Mouse (Mus musculus): Measurements from ENCODE around the gene Heatr1. TPM values are rescaled to one million over a fixed set of nuclear protein-coding genes. Genes with fewer than 3 reads are reported as not detected.
A peak's percentile ranks its signal among the peaks of the same experiment; 100 is the strongest.

Gene Heatr1
- polyA plus RNA-seq, 1 experiment from 2014 or later = 13.1 TPM

DNA sequence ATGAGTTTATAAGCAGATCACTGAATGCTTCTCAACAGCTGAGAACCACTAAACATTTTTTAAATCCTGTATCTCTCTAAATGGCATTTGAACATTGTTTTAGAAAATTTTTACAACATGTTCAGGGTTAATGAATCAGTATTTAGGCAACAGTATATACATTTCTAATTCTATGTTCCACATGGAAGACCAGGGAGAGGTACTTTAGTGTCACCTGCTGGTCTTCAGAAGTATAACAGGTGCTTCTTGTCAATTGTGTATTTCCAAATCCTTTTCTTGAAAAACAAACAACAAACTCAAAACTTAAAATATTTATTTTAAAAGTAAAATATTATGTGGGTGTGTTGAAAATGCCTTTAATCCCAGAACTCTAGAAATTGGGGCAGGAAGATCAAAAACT lies 8.5 kb upstream of the Heatr1 start:
- no peak for ATAC-seq (ENCODE audit: insufficient number of reproducible peaks, low FRiP score)
- Histone ChIP-seq H3K27ac (ENCODE audit: poor library complexity, severe bottlenecking) (no peak overlapping the region), H3K9me3 (replicated peaks) (no peaks in the 10 kb centered on the region), H3K4me1 (replicated peaks) (peaks cover 7% of the 10 kb centered on the region), H3K9ac (no peak overlapping the region), H3K36me3 (no peaks in the 10 kb centered on the region), H3K4me3 (no peak overlapping the region), H3K4me2 (no peak overlapping the region), H3K27me3 (replicated peaks) (no peaks in the 10 kb centered on the region)

DNA sequence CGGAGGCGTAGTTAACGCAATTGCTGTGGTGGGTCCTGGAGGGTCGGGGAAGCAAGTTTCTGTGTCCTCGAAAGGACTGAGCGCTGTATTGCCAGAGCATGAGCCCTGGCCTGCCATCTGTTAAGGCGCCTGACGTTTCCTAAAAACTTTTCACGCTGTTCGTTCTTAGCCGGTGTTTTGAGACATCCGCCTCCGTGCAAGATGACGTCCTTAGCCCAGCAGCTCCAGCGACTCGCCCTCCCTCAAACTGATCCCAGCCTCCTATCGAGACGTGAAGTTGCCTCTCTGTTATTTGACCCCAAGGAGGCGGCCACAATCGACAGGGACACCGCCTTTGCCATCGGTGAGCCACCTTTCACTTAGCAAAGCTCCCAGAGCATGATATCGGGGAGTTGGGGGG lies 744 bp downstream of the Heatr1 start:
- WGBS = under 1% methylated on average over 23 of the region's 23 CpGs
- Histone ChIP-seq H3K9ac (peak overlapping the region; percentile 77), H3K27me3 (replicated peaks) (no peaks in the 10 kb centered on the region), H3K36me3 (peaks cover 22% of the 10 kb centered on the region), H3K4me2 (peak overlapping the region; percentile 90), H3K4me1 (replicated peaks) (peaks cover 5% of the 10 kb centered on the region), H3K27ac (ENCODE audit: poor library complexity, severe bottlenecking) (no peak overlapping the region), H3K4me3 (peak overlapping the region; percentile 94), H3K9me3 (replicated peaks) (no peaks in the 10 kb centered on the region)
- ATAC-seq (ENCODE audit: insufficient number of reproducible peaks, low FRiP score) = no peak

DNA sequence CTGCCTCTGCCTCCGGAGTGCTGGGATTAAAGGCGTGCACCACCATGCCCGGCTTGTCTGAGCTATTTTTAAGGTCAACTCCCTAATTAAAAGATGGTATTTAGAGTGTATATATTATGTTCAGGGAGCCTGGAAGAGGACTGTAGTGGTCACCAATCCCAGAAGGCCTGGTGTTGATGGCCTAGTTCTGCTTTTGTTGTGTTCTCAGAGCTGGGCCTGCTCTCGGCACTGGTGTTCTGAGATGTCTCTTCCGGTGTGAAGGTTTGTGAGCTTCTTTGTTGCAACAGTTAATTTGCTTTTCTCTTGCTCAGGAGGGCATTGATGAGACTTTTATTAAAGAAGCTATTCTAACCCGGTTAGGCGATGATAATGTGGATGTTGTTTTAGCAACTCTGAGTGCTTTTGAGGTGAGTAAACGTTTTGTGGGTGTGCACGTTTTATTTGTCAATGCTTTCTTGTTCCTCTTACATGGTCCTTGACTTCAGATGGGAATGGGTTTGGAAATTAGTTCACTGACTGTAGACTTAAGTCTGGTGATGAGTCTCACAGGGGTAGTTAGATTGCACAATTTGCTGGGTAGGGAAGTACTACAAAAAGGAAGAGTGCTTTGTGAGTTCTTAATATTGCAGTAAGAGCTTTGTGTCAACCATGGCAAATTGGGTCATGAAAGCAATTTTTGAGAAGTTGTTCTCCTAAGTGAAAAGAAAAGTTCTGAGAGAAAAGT lies 13.7 kb downstream of the Heatr1 start:
- no peak for ATAC-seq (ENCODE audit: insufficient number of reproducible peaks, low FRiP score)
- Histone ChIP-seq H3K4me3 (no peak overlapping the region), H3K36me3 (peaks cover 67% of the 10 kb centered on the region), H3K27ac (ENCODE audit: poor library complexity, severe bottlenecking) (no peak overlapping the region), H3K4me1 (replicated peaks) (no peaks in the 10 kb centered on the region), H3K9me3 (replicated peaks) (no peaks in the 10 kb centered on the region), H3K9ac (no peak overlapping the region), H3K4me2 (no peak overlapping the region), H3K27me3 (replicated peaks) (no peaks in the 10 kb centered on the region)
- WGBS = 90% methylated on average over 9 of the region's 9 CpGs

DNA sequence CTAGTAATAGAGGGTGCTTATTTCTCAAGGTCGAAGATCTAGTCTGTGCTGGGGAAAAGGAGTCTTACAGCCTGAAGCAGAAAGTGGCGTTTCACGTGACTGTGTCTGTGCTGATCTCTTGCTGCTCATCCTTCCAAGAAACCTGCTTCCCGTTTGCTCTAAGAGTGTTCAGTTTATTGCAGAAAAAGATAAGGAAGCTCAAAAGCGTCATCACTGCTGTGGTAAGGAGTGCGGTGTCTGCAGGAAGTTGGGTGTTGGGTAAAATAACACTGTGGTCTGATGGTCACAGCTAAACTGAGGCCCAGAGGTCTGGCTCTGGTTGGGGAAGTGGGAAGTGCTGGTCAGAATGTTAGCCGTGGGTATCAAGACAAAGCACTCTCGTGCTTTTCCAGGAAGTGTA lies 17.2 kb downstream of the Heatr1 start:
- Histone ChIP-seq H3K27me3 (replicated peaks) (no peaks in the 10 kb centered on the region), H3K4me2 (no peak overlapping the region), H3K9ac (no peak overlapping the region), H3K9me3 (replicated peaks) (no peaks in the 10 kb centered on the region), H3K4me3 (no peak overlapping the region), H3K36me3 (peaks cover 78% of the 10 kb centered on the region), H3K27ac (ENCODE audit: poor library complexity, severe bottlenecking) (no peak overlapping the region), H3K4me1 (replicated peaks) (no peaks in the 10 kb centered on the region)
- WGBS = 60% methylated on average over 8 of the region's 8 CpGs
- no peak for ATAC-seq (ENCODE audit: insufficient number of reproducible peaks, low FRiP score)

DNA sequence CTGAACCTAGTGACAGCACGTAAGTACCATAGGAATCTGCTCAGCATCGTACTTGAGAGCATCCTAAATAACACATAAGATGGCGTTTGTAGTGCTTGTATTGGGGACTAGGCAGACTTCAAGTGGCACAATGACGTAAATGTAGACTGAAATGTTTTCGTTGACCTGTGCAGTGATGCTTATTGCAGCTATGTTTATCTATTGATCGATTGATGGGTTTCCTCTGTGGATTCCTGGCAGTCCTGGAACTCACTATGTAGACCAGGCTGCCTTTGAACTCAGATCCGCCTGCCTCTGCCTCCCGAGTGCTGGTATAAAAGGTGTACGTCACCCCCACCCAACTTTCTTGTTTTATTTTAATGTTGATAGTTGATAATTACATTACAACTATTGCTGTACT lies 25.8 kb downstream of the Heatr1 start:
- Histone ChIP-seq H3K27ac (ENCODE audit: poor library complexity, severe bottlenecking) (no peak overlapping the region), H3K4me3 (no peak overlapping the region), H3K4me2 (no peak overlapping the region), H3K9me3 (replicated peaks) (no peaks in the 10 kb centered on the region), H3K4me1 (replicated peaks) (no peaks in the 10 kb centered on the region), H3K27me3 (replicated peaks) (no peaks in the 10 kb centered on the region), H3K9ac (no peak overlapping the region), H3K36me3 (peaks cover 86% of the 10 kb centered on the region)
- 89% methylated on average over 9 of the region's 9 CpGs for WGBS
- ATAC-seq (ENCODE audit: insufficient number of reproducible peaks, low FRiP score) = no peak

DNA sequence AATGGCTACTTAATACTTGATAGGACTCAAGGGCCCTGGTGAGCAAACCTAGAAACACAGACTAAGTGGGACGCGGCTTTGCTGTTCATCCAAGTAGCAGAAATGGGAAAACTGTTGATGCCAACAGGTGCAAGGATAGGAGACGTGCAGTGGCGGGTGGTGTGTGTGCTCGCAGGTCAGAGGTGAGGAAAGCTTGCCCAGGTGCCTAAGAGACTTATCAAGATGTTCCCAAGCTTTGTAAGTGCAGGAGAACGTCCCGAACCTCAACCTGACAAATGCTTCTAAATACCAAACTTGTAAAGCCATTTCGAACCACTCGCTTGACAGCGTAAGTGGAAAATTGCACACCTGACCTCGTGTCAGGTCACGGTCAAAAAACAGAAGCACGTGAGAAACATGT lies 33.7 kb downstream of the Heatr1 start:
- WGBS = 92% methylated on average over 13 of the region's 13 CpGs
- H3K4me1 ChIP-seq (replicated peaks) = no peaks in the 10 kb centered on the region
- ATAC-seq (ENCODE audit: insufficient number of reproducible peaks, low FRiP score) = no peak
- no peak overlapping the region for H3K27ac ChIP-seq (ENCODE audit: poor library complexity, severe bottlenecking)
- no peak overlapping the region for H3K4me2 ChIP-seq
- no peaks in the 10 kb centered on the region for H3K27me3 ChIP-seq (replicated peaks)
- no peaks in the 10 kb centered on the region for H3K9me3 ChIP-seq (replicated peaks)
- H3K4me3 ChIP-seq = no peak overlapping the region
- peaks cover 83% of the 10 kb centered on the region for H3K36me3 ChIP-seq
- H3K9ac ChIP-seq = no peak overlapping the region

GRCm38 (mm10) chr13:12433843-12434242 lies 39.0 kb downstream of the Heatr1 start:
- no peaks in the 10 kb centered on the region for H3K4me1 ChIP-seq (replicated peaks)
- no peak for ATAC-seq (ENCODE audit: insufficient number of reproducible peaks, low FRiP score)
- no peak overlapping the region for H3K4me3 ChIP-seq
- H3K36me3 ChIP-seq = peaks cover 82% of the 10 kb centered on the region
- no peak overlapping the region for H3K27ac ChIP-seq (ENCODE audit: poor library complexity, severe bottlenecking)
- no peaks in the 10 kb centered on the region for H3K9me3 ChIP-seq (replicated peaks)
- 87% methylated on average over 5 of the region's 5 CpGs for WGBS
- no peaks in the 10 kb centered on the region for H3K27me3 ChIP-seq (replicated peaks)
- no peak overlapping the region for H3K4me2 ChIP-seq
- H3K9ac ChIP-seq = no peak overlapping the region

DNA sequence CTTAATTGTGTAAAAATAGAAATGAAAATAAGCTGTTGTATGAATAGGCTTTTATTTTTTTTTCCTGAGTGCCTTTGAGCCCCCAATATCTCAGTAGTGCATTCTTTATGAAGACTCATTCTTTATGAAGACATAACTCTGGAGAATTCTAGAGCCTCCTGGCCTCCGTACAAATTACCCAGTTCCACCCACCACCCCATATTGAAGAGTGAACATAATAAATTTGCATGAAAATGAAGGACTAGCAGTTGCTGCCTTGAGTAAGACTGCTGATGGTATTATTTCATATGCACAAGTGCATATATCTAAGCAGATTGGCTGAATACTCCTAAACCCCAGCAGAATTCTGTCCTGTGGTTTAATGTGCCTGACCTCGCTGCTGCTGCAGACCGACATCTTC lies 44.8 kb downstream of the Heatr1 start:
- Histone ChIP-seq H3K4me2 (no peak overlapping the region), H3K9me3 (replicated peaks) (no peaks in the 10 kb centered on the region), H3K27me3 (replicated peaks) (no peaks in the 10 kb centered on the region), H3K4me3 (no peak overlapping the region), H3K4me1 (replicated peaks) (no peaks in the 10 kb centered on the region), H3K9ac (no peak overlapping the region), H3K27ac (ENCODE audit: poor library complexity, severe bottlenecking) (no peak overlapping the region), H3K36me3 (peaks cover 67% of the 10 kb centered on the region)
- no peak for ATAC-seq (ENCODE audit: insufficient number of reproducible peaks, low FRiP score)
- WGBS = 93% methylated on average over 3 of the region's 3 CpGs

GRCm38 (mm10) chr13:12440813-12441212 lies 46.0 kb downstream of the Heatr1 start:
- no peak for ATAC-seq (ENCODE audit: insufficient number of reproducible peaks, low FRiP score)
- Histone ChIP-seq H3K9me3 (replicated peaks) (no peaks in the 10 kb centered on the region), H3K4me1 (replicated peaks) (no peaks in the 10 kb centered on the region), H3K27me3 (replicated peaks) (no peaks in the 10 kb centered on the region), H3K4me3 (no peak overlapping the region), H3K27ac (ENCODE audit: poor library complexity, severe bottlenecking) (no peak overlapping the region), H3K36me3 (peaks cover 55% of the 10 kb centered on the region), H3K4me2 (no peak overlapping the region), H3K9ac (no peak overlapping the region)
- 87% methylated on average over 6 of the region's 6 CpGs for WGBS

DNA sequence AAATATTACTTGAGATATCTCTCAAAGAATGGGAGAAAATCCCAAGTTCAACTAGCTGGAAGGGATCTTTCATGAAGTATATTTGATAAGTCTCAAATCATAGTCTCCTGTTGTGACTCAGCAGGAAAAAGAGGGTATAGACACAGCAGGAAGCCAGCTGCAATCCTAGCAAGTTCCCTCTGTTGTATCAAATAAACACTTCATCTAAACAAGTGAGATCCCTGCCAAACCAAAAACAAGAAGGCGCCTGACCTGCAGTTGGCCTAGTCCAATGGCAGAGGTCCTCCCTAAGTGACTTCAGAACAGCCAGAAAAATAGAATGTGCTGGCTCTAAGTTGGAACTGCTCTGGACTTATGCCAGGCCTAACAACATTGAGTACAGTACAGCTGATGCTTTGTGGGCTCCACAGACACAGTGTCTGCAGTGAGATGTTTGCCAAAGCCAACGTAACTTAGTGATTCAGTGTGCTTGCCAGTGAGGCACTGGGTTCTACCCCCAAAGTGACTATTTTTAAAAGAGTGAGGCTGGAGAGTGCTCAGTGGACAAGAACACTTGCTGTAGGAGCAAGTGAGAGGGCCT lies 47.3 kb downstream of the Heatr1 start:
- H3K27ac ChIP-seq (ENCODE audit: poor library complexity, severe bottlenecking) = no peak overlapping the region
- H3K4me1 ChIP-seq (replicated peaks) = no peaks in the 10 kb centered on the region
- H3K9me3 ChIP-seq (replicated peaks) = no peaks in the 10 kb centered on the region
- H3K4me2 ChIP-seq = no peak overlapping the region
- peaks cover 52% of the 10 kb centered on the region for H3K36me3 ChIP-seq
- ATAC-seq (ENCODE audit: insufficient number of reproducible peaks, low FRiP score) = peak; percentile 42; the same call in 1 of the 2 replicates
- 70% methylated on average over 2 of the region's 2 CpGs for WGBS
- no peak overlapping the region for H3K4me3 ChIP-seq
- no peak overlapping the region for H3K9ac ChIP-seq
- no peaks in the 10 kb centered on the region for H3K27me3 ChIP-seq (replicated peaks)

GRCm38 (mm10) chr13:12453150-12453549 lies 58.3 kb downstream of the Heatr1 start:
- Histone ChIP-seq H3K4me1 (replicated peaks) (no peaks in the 10 kb centered on the region; the same call in 1 of the 2 replicates), H3K4me2 (no peak overlapping the region), H3K27ac (ENCODE audit: poor library complexity, severe bottlenecking) (no peak overlapping the region), H3K36me3 (peaks cover 56% of the 10 kb centered on the region), H3K4me3 (no peak overlapping the region), H3K9ac (no peak overlapping the region), H3K9me3 (replicated peaks) (no peaks in the 10 kb centered on the region), H3K27me3 (replicated peaks) (no peaks in the 10 kb centered on the region)
- no peak for ATAC-seq (ENCODE audit: insufficient number of reproducible peaks, low FRiP score)
- 90% methylated on average over 14 of the region's 14 CpGs for WGBS
